Mouse (Mus musculus) cerebellum, adult 18-20 months (tissue): Measurements from ENCODE around the gene Pcdh15.
A peak's percentile ranks its signal among the peaks of the same experiment; 100 is the strongest.

Source experiments
- DNase-seq, 2 experiments: peaks; one replicate each; pipeline ENCODE4 v3.0.0; 2021

Gene Pcdh15

GRCm38 (mm10) chr10:73384003-73384402, 284.9 kb downstream of the Pcdh15 start:
- no peak for DNase-seq

GRCm38 (mm10) chr10:73400426-73400825, 301.3 kb downstream of the Pcdh15 start:
- no peak for DNase-seq

GRCm38 (mm10) chr10:73425408-73425807, 326.3 kb downstream of the Pcdh15 start:
- DNase-seq, result no peak

- no peak for DNase-seq
These were observed 332.2 kb downstream of the Pcdh15 start for GRCm38 (mm10) chr10:73431345-73431744.

- DNase-seq, result no peak
These were observed 384.9 kb downstream of the Pcdh15 start for GRCm38 (mm10) chr10:73484082-73484481.

GRCm38 (mm10) chr10:73491654-73492053, 392.5 kb downstream of the Pcdh15 start:
- DNase-seq, result peak in 1 of 2 experiments; percentile 2

- DNase-seq, result no peak
These were observed 415.7 kb downstream of the Pcdh15 start for GRCm38 (mm10) chr10:73514846-73515245.

- no peak for DNase-seq
These were observed 416.6 kb downstream of the Pcdh15 start for GRCm38 (mm10) chr10:73515742-73516141.

GRCm38 (mm10) chr10:73519438-73519837, 420.3 kb downstream of the Pcdh15 start:
- no peak for DNase-seq

GRCm38 (mm10) chr10:73552831-73553230, 453.7 kb downstream of the Pcdh15 start:
- DNase-seq, result peak; percentile 18 to 31

- DNase-seq, result peak; percentile 34 to 51
These were observed 465.1 kb downstream of the Pcdh15 start for GRCm38 (mm10) chr10:73564216-73564615.

GRCm38 (mm10) chr10:73574711-73575297, 475.7 kb downstream of the Pcdh15 start:
- no peak for DNase-seq

- DNase-seq, result no peak
These were observed 568.4 kb downstream of the Pcdh15 start for GRCm38 (mm10) chr10:73667501-73667900.

- DNase-seq, result no peak
These were observed 601.6 kb downstream of the Pcdh15 start for GRCm38 (mm10) chr10:73700519-73701286.

- DNase-seq, result no peak
These were observed 626.6 kb downstream of the Pcdh15 start for GRCm38 (mm10) chr10:73725566-73726240.

- no peak for DNase-seq
These were observed 634.1 kb downstream of the Pcdh15 start for GRCm38 (mm10) chr10:73733246-73733645.

- no peak for DNase-seq
These were observed 649.9 kb downstream of the Pcdh15 start for GRCm38 (mm10) chr10:73749021-73749420.

GRCm38 (mm10) chr10:73753876-73754275, 654.7 kb downstream of the Pcdh15 start:
- DNase-seq, result no peak

GRCm38 (mm10) chr10:73782945-73783344, 683.8 kb downstream of the Pcdh15 start:
- DNase-seq, result no peak

GRCm38 (mm10) chr10:73788163-73788562, 689.0 kb downstream of the Pcdh15 start:
- no peak for DNase-seq

- no peak for DNase-seq
These were observed 705.9 kb downstream of the Pcdh15 start for GRCm38 (mm10) chr10:73805069-73805468.

- no peak for DNase-seq
These were observed 713.2 kb downstream of the Pcdh15 start for GRCm38 (mm10) chr10:73812311-73812710.

- DNase-seq, result peak; percentile 38 to 44
These were observed 722.8 kb downstream of the Pcdh15 start for GRCm38 (mm10) chr10:73821657-73822583.
